Mouse (Mus musculus): ENCODE data around the gene Rab1a.

DNA sequence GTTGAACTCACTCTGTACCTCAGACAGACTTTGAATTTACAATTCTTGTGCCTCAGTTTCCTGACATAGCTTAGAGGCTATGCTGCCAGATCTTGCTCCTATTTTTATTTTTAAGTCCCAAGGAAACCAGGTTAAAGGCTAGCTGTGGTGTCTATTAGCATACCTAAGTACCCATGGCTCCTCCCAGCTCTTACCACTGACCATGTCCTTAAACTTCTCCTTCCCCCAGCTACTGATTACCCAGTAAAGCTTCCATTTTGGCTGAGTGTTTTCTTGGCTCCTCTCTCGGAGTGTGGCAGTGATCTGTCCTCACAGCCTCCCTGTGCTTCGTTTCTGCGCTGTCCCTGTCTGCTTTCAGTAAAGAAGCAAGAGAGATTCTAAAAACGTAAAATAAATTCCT is 35.2 kb upstream of the Rab1a start:
- TF ChIP-seq CTCF (IDR thresholded peaks at IDR 0.05; ENCODE audit: extremely low read depth, insufficient read depth, insufficient read length, insufficient replicate concordance) (no peak), POLR2A (IDR thresholded peaks at IDR 0.05; ENCODE audit: low read depth, low read length) (no peak)

Measured in spleen, adult 2 months (tissue).